Mouse (Mus musculus): ENCODE data around the gene Sphk2.
A peak's percentile ranks its signal among the peaks of the same experiment; 100 is the strongest.

DNA sequence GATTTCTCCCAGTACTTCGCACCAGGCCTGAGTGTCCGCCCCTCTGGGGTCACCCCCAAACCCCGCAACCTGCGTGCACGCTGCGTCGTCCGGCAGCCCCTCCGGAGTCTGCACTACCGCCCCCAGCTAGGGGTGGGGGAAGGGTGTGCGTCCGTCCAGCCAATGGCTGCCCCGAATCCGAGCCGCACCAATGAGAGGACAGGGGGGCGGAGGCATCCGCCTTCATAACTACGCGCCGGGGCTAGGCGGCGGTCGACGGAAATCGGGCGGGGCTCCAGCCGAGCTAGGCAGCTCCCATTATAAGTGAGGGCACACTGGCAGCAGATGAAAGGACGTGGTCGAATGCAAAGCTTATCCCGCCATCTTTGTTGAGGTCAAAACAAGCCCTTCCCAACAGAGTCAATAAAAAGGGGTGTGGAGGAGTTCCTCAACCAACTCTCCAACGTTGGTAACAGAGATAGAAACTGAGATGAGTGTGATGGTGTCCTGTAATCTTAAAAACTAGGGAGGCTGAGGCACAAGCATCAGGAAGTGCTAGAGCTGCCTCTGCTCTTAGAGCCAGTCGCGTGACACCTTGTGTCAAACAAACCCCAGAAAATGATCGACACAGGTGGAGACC lies 2.6 kb downstream of the Sphk2 start, which contains the start of gene Rpl18:
- TF ChIP-seq CTCF (IDR thresholded peaks at IDR 0.05; ENCODE audit: borderline replicate concordance, insufficient read depth, low read depth, low read length) (no peak), POLR2A (IDR thresholded peaks at IDR 0.05; ENCODE audit: borderline replicate concordance, insufficient read depth, low read length) (peak; percentile 73)
